Mouse (Mus musculus) heart, postnatal 36 days (tissue): ENCODE measurements around the gene Atf2. TPM values are rescaled to one million over a fixed set of nuclear protein-coding genes. Genes with fewer than 3 reads are reported as not detected.
"Not testable (repeated sequence)": the region's sequence is repeated elsewhere in the genome, so short reads cannot be mapped to it uniquely, and the experiment has no call there.

Source experiments
- DNase-seq, 2 experiments: peaks; one replicate each; pipeline ENCODE4 v3.0.0; 2021 to 2022
- intact Hi-C: fragments of 180-260 bp; cut with DNase I; formaldehyde crosslinking; loops from one replicate; pipeline ENCODE4 v1.15.1; 2025
- total RNA-seq, 2 experiments: library from RNA; stranded (reverse); gene quantifications; 2 replicates each; pipeline ENCODE4 v1.2.3; 2021

Gene Atf2
- total RNA-seq, 2 experiments from 2014 or later, result 39.8 to 42.6 TPM

DNA sequence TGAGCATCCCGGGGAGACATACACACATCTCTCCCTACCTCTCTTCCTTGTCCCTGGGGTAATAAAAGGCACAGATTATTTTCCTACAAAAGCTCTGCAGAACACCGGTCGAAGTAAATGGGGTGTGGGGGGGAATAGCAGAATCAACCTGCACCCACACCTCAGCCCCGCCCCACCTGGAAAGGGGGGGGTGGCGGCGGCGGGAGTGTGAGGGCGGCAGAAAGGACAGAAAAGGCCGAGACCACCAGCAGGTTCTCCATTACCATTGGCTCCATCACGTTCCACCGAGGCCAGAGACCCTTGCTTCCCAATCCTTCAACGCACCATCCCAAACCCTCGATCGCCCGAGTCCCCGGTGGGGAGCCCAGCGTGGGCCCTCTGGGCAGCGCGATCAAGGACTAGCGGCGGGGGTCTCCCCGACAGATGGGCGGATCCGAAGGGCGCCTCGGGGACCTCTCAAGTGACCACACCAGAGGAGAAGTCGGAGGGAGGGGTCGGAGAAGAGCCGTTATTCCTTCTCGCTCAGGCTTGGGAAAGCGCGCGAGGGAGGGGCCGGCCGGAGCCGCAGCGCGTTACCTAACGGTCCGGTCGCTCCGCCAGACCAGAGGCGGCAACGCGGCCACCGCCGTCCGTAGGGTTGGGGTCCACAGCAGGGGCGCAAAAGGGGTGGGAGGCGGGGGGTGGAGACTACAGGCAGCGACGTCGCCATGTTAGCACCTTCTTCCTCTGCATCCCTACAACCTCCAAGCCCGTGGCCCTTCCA lies 557 bp downstream of the Atf2 start:
- DNase-seq, result no peak
- intact Hi-C loops, result loop anchor here (1.0 kb wide), 1 partner anchor 18 kb away; no protein-coding TSS in a partner anchor

DNA sequence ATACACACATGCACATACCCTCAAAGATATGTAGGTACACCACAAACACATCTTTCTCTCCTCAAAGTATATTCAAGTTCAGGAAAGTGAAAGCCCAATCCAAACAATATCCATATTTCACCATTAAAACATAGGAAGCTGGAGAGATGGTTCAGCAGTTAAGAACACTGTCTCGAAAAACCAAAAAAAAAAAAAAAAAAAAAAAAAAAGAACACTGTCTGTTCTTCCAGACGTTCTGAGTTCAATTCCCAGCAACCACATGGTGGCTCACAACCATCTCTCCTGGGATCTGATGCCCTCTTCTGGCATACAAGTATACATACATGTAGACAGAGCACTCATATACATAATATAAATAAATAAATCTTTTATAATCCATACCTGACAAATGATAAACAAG lies 6.4 kb downstream of the Atf2 start:
- no peak for DNase-seq
- intact Hi-C loops, result loop anchor here (10.0 kb wide), 1 partner anchor 301 kb away; the partner anchor contains the start of gene Chrna1

DNA sequence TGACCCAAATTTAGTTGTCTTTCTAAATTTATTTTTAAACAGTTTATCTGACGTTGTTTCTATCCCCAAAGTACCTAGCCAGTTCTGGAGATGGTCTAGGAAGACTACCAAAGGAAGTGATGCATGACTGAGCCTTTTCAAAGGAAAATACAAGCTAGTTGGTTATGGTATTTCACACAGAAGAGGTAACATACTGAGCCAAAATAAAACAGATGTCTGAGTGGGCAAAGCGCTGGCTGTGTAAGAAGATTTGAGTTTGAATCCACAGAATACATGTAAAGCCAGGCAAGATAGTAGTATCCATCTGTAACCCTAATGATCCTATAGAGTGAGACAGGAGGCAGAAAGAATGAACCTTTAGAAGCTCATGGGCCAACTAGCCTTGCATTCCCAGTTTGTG lies 14.5 kb downstream of the Atf2 start:
- intact Hi-C loops, result no loop called here
- no peak for DNase-seq

DNA sequence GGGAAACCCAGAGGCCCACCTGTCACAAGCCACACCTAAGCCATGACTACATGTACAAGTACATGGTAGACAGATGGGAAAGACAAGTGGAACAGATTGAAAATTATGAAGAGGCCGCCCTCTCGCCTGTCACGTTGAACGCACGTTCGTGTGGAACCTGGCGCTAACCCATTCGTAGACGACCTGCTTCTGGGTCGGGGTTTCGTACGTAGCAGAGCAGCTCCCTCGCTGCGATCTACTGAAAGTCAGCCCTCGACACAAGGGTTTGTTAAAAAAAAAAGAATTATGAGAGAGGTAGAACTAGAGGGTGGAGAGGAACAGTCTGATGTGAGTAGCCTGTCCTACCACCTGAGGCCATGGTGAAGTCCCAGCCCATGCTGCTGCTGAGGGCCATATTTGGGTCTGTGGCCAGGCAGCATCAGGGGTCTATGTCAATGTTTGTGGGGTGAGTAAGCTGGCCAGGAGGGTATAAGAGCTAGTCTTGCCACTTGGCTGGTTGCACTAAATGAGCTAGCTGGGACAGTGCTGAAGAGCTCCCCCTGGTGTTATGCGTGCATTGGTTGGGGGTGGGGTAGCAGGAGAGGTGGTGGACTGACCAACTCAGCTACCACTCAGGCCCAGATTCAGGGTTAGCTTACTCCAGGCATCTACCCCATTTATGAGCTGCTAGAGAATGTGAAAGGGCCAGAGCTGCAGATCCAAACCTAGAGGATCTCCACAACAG lies 24.5 kb downstream of the Atf2 start:
- intact Hi-C loops, result no loop called here
- DNase-seq, result peak; percentile 61 to 68

DNA sequence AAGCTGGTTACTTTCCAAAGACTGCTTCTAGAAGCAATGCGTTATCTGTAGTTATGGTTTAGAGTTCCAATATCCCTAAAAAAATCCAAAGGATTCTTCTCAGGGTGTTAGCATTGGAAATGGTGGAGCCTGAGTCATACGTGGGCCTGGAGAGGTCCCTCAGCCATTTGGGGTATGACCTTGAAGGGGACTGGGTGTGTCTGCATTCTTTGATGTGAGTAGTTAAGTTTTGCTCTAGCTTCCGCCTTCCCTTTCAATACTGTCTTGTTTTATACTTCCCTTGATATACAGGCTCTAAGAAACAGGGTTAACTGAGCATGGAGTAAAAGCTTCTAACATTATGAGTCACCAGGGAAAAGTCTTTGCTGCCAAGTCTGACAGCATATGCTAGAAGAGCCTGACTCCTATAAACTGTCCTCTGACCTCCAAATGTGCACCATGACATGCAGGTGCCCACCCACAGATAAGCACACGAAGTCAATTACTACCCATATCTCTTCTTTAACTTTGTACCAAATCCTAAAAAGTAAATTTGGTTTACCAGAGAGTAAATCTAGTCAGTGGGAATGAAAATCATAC lies 32.3 kb downstream of the Atf2 start:
- DNase-seq, result no peak
- intact Hi-C loops, result no loop called here

DNA sequence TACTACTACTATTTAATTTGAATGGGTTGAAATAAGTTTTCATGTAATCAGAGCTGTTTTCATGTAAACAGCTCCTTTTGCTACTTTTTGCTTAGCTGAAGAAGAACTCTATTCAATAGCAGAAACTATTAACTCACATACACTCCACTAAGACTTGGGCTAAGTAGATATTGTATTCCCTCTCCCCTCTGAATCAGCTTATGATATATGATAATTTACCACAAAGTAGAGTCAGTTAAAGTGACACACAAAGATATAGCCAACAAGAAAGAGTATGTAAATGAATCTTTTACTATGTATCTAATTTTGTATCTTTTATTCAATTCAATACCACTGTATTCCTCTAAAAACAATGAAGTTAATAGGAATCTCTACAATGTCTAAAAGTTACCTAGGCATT lies 35.1 kb downstream of the Atf2 start:
- no peak for DNase-seq
- intact Hi-C loops, result no loop called here

DNA sequence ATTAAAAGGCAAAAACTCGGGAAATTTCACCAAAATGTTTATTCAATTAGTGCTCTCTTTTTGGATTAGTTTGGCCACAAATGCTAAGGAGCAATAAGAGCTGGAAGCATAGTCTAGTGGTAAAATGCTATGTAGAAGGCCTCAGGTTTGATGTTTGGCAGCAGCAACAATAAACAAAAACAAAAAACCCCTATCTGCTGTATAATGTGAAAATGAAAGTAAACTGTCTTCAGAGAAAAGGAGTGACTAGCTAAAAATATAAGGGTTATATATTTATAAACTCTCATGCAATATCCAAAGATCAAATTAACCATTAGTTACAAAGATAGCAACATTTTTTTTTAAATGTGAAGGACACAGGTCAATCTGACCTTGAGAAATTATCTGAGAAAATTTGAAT lies 36.2 kb downstream of the Atf2 start:
- no peak for DNase-seq
- intact Hi-C loops, result no loop called here

DNA sequence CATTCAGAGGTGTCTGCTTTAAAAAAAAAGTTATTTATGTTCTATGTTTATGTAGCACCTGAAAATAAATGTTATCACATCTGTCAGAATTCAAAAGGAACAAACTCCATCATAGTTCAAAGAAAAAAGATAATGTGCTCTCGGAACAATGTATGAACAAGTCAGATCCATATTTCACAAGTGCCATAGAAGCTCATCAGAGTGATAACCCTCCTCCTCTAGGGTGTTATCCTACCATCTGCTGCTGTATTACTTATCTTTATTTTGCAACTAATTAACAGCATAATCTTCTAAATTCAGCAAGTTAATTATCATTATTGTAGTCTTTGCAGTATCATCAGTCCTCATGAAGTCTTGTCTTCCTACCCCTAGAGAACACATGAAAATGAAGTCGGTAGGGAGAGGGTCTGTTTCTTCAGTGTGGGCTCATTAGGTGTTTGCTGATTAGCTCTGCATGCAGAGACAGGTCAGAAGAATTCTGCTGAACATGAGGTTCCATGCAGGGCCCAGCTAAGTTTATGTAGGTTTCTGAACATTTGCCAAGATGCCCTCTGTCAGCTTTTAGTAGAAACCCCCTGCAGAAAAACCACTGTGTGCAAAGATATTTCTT lies 57.9 kb downstream of the Atf2 start:
- intact Hi-C loops, result no loop called here

DNA sequence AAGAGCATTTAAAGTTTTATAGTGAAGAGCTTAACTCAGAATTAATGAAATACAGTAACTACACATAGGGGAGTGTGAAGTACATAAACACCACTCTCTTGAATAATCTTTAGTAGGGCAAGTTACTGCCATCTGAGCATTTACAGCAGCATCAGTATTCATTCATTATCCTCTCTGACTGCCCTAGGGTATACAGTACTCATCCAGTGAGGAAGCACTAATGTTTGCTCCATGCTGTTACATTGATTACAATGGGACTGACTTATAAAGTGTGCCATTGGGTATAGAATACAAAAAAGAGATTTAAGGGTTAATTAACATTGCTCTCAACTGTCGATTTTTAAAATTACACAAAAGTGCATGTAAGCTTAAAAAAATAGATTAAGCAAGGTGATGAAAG lies 59.2 kb downstream of the Atf2 start:
- intact Hi-C loops, result no loop called here
- no peak for DNase-seq

More for the DNA sequence above, 57.9 kb downstream of the Atf2 start:
- no peak for DNase-seq

DNA sequence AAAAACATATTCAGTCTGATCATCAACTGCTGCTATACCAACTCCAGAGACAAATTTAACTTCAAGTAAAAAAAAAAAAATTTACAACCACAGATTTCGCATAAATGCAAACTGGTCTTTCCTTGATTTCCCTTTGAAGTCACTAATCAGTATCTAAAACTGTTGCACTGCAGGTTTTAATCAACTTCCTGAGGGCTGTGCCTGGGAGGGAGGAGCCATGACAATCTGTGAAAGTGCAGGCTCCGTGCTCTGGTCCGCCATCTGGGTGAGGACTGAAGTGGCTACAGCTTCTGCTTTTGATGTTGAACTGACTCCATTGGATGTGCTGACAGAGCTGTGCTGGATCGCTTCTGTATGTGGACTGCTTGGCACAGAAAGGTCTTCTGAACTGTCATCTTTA lies 73.7 kb downstream of the Atf2 start:
- no peak for DNase-seq
- intact Hi-C loops, result no loop called here

DNA sequence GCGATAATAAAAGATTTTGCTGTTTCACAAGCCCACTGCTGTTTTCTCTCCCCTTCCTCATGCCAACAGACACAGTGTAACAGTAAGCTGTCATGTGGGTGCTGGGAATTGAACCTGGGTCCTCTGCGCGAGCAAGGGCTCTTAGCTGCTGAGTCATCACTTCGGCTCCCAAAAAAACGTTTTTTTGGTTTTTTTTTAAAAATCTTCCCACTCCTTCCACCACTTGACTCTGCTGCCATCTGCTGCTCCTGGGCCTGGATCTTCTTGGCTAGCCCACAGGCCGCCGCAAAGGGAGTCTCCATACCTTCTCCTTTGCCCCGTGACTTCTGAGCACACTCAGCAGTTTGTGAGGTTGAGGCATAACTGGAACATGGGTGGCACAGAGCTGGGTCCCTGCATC lies 84.8 kb downstream of the Atf2 start:
- DNase-seq, result no peak
- intact Hi-C loops, result no loop called here

DNA sequence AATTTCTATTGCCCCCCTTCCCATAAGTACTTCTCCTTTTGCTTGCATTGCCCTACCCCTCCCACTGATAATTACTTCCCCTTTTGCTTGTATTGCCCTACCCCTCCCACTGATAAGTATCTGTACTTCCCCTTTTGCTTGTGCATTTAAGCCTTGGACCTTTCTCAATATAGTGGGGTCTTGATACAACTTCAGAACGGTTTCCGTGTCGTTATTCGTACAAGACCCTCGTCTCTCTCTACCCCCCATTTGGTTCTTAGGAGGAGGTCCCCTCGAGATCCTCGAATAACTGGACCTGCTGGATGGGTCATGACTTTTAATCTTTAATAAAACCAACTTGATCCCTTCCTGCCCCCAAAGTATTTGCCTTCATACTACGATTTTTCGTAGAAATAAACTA lies 92.3 kb downstream of the Atf2 start:
- intact Hi-C loops, DNase-seq: not testable (repeated sequence)

DNA sequence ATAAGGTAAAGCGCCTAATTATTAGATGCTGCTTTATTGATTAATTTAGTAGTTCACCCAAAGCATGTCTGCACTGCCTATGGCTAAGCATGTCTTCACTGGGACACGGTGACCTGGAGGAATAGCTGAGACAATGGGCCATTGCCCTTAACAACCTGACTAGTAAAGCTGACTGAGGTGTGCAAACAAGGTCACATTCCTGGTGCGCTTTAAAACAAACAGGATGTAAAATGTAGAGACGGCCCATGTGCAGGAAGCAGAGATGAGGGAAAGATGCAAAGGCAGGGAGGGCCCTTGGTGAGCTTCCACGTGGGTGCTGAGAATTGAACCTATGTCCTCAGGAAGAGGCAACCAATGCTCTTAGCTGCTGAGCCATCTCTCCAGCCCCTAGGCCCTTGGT lies 93.7 kb downstream of the Atf2 start:
- no peak for DNase-seq
- intact Hi-C loops, result no loop called here

DNA sequence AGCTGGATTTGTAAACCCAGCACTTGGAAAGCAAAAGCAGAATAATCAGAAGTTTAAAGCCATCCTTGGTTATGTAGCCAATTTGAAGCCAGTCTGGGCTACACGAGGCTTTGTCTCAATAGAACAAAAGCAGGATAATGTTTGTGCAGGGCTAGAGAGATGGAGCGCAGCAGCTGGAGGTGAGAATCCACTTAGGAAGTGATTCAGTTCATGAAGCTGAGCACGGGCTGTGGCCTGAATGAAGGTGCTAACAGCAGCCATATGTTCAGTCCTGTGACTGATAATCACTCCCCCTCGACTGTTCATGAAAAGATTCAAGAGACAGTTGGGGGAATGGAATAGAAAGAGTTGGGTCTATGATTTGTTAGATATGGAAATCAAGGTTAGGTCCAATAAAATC lies 94.3 kb downstream of the Atf2 start:
- intact Hi-C loops, result no loop called here
- no peak for DNase-seq

DNA sequence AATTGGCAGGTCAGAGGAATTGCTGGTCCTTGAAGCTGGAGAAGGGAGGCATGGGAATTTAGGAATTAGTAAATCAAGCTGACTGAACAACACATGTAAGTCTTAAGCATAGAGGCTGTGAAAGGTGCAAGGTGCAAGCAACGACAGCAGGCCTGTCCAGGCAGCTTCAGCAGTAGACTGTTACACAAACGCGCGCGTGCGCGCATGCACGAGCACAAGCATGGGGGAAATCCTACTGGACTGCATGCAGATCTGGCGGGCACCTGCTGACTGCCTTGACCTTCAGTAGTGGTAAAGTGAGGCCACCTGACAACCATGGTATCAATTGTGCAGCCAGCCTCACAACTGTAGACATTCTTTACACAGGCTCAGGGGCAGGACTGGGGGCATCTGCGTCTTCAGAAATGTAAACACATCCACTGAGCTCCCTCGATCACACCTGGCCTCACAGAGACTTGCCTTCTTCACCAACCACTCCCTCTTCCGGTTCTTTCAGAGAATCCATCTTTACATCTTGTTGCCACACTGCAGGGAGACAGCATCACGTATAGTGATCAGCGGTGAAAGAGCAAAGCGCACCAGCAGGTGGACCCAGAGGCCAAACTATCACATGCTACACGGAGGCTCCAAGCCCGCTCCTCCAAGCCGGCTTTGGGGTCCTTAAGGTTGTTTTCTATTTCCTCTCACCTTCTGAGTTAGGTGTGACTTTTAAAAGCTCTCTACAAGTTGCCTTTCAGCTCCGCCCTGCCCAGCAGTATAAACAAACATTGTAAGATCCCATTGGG lies 100.4 kb downstream of the Atf2 start:
- intact Hi-C loops, result no loop called here
- peak in 1 of 2 experiments; percentile 5 for DNase-seq

DNA sequence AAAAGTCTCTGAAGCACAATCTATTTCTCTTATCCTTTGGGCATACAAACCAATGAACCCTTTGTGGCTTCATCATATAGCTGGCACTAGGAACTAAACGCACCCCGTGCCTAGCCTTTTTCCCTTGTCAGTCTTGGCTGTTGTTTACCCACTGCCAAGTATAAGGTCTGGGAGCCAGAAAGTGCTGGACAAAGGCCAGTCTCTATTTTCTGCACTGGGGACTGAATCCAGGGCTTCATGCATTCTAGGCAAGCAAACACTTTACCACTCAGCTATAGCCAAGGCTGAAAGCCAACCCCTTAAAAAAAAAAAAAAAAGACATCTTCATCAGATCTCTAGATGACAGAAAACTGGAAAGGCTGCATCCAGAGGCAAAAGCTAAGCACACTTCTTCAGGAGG lies 102.1 kb downstream of the Atf2 start:
- intact Hi-C loops, result no loop called here
- peak; percentile 31 to 48 for DNase-seq

DNA sequence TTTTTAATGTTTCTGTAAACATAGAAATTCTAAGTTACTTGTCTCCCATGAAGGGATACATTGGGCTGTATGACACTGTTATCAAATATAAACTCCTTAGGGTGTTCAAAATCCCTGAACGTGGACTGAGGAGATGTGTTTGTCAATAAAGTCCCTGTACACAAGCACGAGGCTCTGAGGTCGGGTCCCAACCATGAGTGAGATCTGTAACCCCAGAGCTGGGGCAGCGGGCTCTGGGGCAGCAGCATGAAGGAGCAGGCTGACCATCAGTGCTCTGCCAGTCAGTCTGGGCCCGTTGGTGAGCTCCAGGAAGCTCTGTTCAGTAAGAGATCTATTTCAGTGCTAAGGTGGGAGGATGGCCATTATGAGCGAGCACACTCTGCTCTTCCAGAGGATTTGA lies 104.0 kb downstream of the Atf2 start:
- no peak for DNase-seq
- intact Hi-C loops, result no loop called here

DNA sequence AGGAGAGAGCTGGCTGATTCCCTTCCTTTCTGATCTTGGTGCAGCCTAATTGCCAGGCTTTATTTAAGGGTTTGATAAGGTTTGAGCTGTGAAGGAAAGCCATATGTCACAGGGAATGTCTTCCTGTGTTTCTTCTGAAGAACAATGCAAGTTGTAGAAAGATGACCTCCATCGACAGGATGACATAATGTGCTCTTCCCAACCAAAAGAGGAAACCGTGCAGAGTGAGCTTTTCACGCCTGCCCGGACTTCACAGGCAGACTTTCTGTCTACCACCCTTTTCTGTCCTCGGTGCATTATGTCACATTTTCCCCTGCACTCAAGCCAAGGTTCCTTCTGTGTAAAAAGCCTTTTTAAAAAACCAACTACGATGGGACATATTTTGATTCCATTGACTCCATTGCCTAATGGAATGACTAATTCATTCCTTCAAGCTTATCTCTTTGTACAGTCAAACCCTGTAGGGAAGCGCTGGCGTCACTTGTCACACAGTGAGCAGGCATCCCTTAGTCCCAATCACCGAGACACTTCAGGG lies 110.0 kb downstream of the Atf2 start:
- DNase-seq, result no peak
- intact Hi-C loops, result no loop called here

DNA sequence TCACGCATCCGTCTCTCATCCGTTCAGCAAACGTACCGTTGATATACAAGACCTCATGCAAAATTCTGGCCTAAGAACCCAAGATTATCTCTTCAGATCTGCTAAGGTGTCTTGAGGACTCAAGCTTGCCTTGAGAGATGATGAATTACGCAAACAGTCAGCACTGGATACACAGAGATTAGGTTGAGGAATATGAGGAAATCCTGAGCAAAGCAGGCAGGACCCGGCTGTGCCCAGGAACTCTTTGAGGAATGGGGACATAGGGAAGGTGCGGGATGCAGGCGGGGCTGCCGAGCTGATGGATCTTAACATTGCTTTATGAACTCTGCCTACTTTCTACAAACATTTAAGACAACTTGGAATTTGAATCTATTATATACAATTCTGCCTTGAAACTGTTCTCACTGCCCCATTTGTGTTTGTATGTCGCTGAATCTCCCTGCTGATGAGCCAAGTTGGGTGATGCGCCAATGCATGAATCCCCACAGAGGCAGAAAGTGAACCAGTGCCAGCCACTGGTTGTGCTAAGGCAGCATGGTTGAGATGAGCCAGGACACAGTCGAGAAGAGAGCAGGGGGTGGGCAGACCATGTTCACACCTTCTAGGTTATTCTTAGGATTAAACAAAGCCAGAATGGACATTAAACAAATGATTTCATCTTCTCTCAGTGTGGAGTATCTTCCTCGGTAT lies 112.0 kb downstream of the Atf2 start:
- intact Hi-C loops, result no loop called here
- no peak for DNase-seq

DNA sequence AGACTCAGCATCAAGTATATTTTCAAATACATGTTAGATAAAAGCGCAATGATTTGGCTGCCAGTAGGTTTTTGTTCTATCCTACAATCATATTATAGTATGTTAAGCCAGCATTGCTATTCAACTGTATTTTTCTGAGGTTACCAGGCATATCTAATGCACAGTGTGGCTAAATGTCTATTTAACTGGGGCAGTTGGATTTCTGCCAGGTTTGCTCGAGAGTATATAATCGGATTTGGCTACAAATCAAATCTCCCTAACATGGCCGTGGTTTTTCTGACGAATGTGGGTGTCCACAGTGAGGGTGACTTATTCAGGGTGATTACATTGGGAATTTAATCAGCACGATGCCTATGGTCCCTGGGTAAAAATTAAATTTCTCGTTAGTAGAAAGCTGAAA lies 112.6 kb downstream of the Atf2 start:
- intact Hi-C loops, result loop anchor here (5.0 kb wide), 1 partner anchor 133 kb away; the partner anchor contains the start of gene Atp5g3
- DNase-seq, result no peak
